Comparison of ENCODE assay signal across 8 mouse cellular contexts in the genomic region with DNA sequence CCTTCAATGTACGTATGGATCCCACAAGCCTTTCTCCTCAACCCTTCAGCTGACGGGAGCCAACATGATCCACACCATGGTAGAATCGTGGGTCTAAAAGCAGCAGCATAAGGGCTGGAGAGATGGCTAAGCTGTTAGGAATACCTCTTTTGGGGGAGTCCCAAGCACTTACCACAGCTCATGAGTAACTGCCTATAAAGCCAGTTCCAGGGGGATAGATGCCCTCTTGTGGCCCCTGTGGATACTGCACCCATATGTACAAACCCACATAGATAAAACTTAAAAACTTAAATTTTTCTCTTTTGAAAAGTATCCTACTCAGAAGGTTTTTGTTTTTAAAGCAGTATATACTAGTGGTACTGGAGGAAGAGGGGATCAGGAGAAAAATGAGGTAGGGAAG.
A peak's percentile ranks its signal among the peaks of the same experiment; 100 is the strongest.
DNase-seq lines count a peak whose midpoint lies in the region; ATAC-seq and TF ChIP-seq lines count a peak whose summit lies in the region.

No protein-coding gene starts in this region.

- H3K4me2 ChIP-seq in forebrain, embryonic 12.5 days = no peak overlapping the region
- H3K4me2 ChIP-seq in midbrain, embryonic 14.5 days (ENCODE audit: low read length) = no peak overlapping the region
- H3K4me2 ChIP-seq in midbrain, embryonic 15.5 days = no peak overlapping the region
- H3K4me2 ChIP-seq in liver, postnatal 0 days (ENCODE audit: low read depth, low read length) = no peak overlapping the region

- TF ChIP-seq CTCF in liver, postnatal 0 days (IDR thresholded peaks at IDR 0.05; ENCODE audit: low read depth) = peak; percentile 84

- no peak for TF ChIP-seq EP300 in liver, postnatal 0 days (IDR thresholded peaks at IDR 0.05; ENCODE audit: low read depth)

- H3K27ac ChIP-seq in forebrain, embryonic 10.5 days = no peak overlapping the region
- H3K27ac ChIP-seq in forebrain, embryonic 12.5 days = no peak overlapping the region
- H3K27ac ChIP-seq in midbrain, embryonic 14.5 days (replicated peaks; ENCODE audit: low read depth, low read length) = no peak overlapping the region
- H3K27ac ChIP-seq in midbrain, embryonic 15.5 days = no peak overlapping the region
- H3K27ac ChIP-seq in liver, postnatal 0 days (ENCODE audit: low read depth) = no peak overlapping the region

- no peak for ATAC-seq in forebrain, embryonic 12.5 days (ENCODE audit: low FRiP score)
- ATAC-seq in midbrain, embryonic 14.5 days (ENCODE audit: low FRiP score, low TSS enrichment) = no peak
- ATAC-seq in midbrain, embryonic 15.5 days (replicated peaks) = no peak
- ATAC-seq in liver, postnatal 0 days = no peak

- H3K4me1 ChIP-seq in forebrain, embryonic 10.5 days = no peaks in the 10 kb centered on the region
- H3K4me1 ChIP-seq in forebrain, embryonic 12.5 days = no peaks in the 10 kb centered on the region
- no peaks in the 10 kb centered on the region for H3K4me1 ChIP-seq in midbrain, embryonic 14.5 days (ENCODE audit: control insufficient read depth, insufficient read depth, low read length)
- H3K4me1 ChIP-seq in midbrain, embryonic 15.5 days = no peaks in the 10 kb centered on the region
- no peaks in the 10 kb centered on the region for H3K4me1 ChIP-seq in liver, postnatal 0 days (ENCODE audit: insufficient read depth)

- H3K4me3 ChIP-seq in forebrain, embryonic 10.5 days = no peak overlapping the region
- H3K4me3 ChIP-seq in forebrain, embryonic 12.5 days (replicated peaks) = no peak overlapping the region
- no peak overlapping the region for H3K4me3 ChIP-seq in midbrain, embryonic 14.5 days (replicated peaks; ENCODE audit: low read depth, low read length)
- no peak overlapping the region for H3K4me3 ChIP-seq in midbrain, embryonic 15.5 days
- no peak overlapping the region for H3K4me3 ChIP-seq in liver, postnatal 0 days (ENCODE audit: low read depth, low read length)

- peak; percentile 51 for DNase-seq in forebrain, embryonic 10.5 days (ENCODE audit: extremely low spot score, low spot score)
- DNase-seq in midbrain, embryonic 14.5 days = peak; percentile 84
- peak; percentile 32 for DNase-seq in c-Kit-positive CD71-positive TER-119-negative erythroid progenitor cells, embryonic 14.5 days (ENCODE audit: low read depth)
- DNase-seq in gastrocnemius, postnatal 10 days = peak; percentile 69
- peak; percentile 64 for DNase-seq in liver, postnatal 0 days
- DNase-seq in right cerebral cortex, postnatal 4 days = peak; percentile 80

- H3K36me3 ChIP-seq in forebrain, embryonic 10.5 days (replicated peaks) = no peaks in the 10 kb centered on the region
- no peaks in the 10 kb centered on the region for H3K36me3 ChIP-seq in forebrain, embryonic 12.5 days (replicated peaks)
- no peaks in the 10 kb centered on the region for H3K36me3 ChIP-seq in midbrain, embryonic 14.5 days (ENCODE audit: control insufficient read depth, insufficient read depth, low read length)
- no peaks in the 10 kb centered on the region for H3K36me3 ChIP-seq in midbrain, embryonic 15.5 days (replicated peaks)
- H3K36me3 ChIP-seq in liver, postnatal 0 days (replicated peaks; ENCODE audit: insufficient read depth, low read length) = no peaks in the 10 kb centered on the region

- peaks cover 3% of the 10 kb centered on the region; the same call in 1 of the 2 replicates for H3K9me3 ChIP-seq in forebrain, embryonic 10.5 days
- H3K9me3 ChIP-seq in forebrain, embryonic 12.5 days = no peaks in the 10 kb centered on the region
- H3K9me3 ChIP-seq in midbrain, embryonic 14.5 days (ENCODE audit: control insufficient read depth, low read length) = no peaks in the 10 kb centered on the region
- H3K9me3 ChIP-seq in midbrain, embryonic 15.5 days = no peaks in the 10 kb centered on the region
- no peaks in the 10 kb centered on the region for H3K9me3 ChIP-seq in liver, postnatal 0 days (ENCODE audit: low read length)

- H3K9ac ChIP-seq in forebrain, embryonic 12.5 days = no peak overlapping the region
- H3K9ac ChIP-seq in midbrain, embryonic 14.5 days (replicated peaks; ENCODE audit: low read length) = no peak overlapping the region
- no peak overlapping the region for H3K9ac ChIP-seq in midbrain, embryonic 15.5 days
- H3K9ac ChIP-seq in liver, postnatal 0 days (replicated peaks) = no peak overlapping the region

- no peaks in the 10 kb centered on the region for H3K27me3 ChIP-seq in forebrain, embryonic 10.5 days (ENCODE audit: poor library complexity, severe bottlenecking)
- no peaks in the 10 kb centered on the region for H3K27me3 ChIP-seq in forebrain, embryonic 12.5 days
- H3K27me3 ChIP-seq in midbrain, embryonic 14.5 days (ENCODE audit: control insufficient read depth, insufficient read depth, low read length) = no peaks in the 10 kb centered on the region
- H3K27me3 ChIP-seq in midbrain, embryonic 15.5 days (replicated peaks) = no peaks in the 10 kb centered on the region
- H3K27me3 ChIP-seq in liver, postnatal 0 days (ENCODE audit: insufficient read depth, low read length) = no peaks in the 10 kb centered on the region

- 63% methylated on average over 3 of the region's 3 CpGs for WGBS in forebrain, embryonic 10.5 days
- WGBS in forebrain, embryonic 12.5 days = 61% methylated on average over 3 of the region's 3 CpGs
- WGBS in midbrain, embryonic 14.5 days = 60% methylated on average over 3 of the region's 3 CpGs
- 71% methylated on average over 3 of the region's 3 CpGs for WGBS in midbrain, embryonic 15.5 days
- WGBS in liver, postnatal 0 days (ENCODE audit: insufficient replicate concordance) = 68% methylated on average over 3 of the region's 3 CpGs

Comparison
In these comparisons a context has a peak if more than half of its experiments do, and no peak if none do; other contexts are left out.
1. DNase-seq: peak in every context shown above with its lines; median percentile 84 in midbrain, embryonic 14.5 days; 80 in right cerebral cortex, postnatal 4 days; 69 in gastrocnemius, postnatal 10 days; 64 in liver, postnatal 0 days; 51 in forebrain, embryonic 10.5 days; 32 in c-Kit-positive CD71-positive TER-119-negative erythroid progenitor cells, embryonic 14.5 days.